In the genomic region with DNA sequence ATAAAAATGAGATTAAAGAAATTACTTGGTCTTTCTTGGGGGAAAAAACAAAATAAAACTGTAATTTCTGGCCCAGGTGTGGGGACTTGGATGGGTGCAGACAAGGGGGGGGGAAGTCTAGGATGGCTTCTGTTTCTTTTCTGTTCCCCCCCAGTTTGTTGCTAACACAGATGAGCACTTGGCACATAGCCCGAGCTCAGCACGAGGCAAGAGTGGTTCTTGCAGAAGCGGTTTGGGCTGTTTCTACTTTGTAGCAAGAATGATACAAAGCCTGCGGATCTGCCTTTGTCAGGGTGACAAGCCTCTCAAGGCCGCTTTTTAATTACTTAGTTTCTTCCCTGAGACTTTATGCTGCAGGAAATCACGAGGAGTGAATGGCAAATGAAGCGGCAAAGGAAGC, we compare ENCODE assay signal across 18 mouse cellular contexts. TPM values are rescaled to one million over a fixed set of nuclear protein-coding genes. Genes with fewer than 3 reads are reported as not detected.
DNase-seq lines count a peak whose midpoint lies in the region; TF ChIP-seq lines count a peak whose summit lies in the region.
"Had no signal": no experiment of that assay in that cellular context is flagged by ENCODE, and none has a peak within 500 bp of the region (broad histone marks: within the 10 kb centered on the region; RNA-seq: fewer than 3 reads in every experiment).

No protein-coding gene starts in this region.

- H3K27ac ChIP-seq in cerebellum, adult 2 months (ENCODE audit: insufficient read depth, low read length) = no peak overlapping the region
- H3K27ac ChIP-seq in thymus, adult 2 months (ENCODE audit: control insufficient read depth, insufficient read depth, low read length) = no peak overlapping the region
- H3K27ac ChIP-seq: embryonic facial prominence, embryonic 15.5 days; forebrain, embryonic 12.5 days; liver, embryonic 13.5 days had no signal

- H3K4me1 ChIP-seq in cerebellum, adult 2 months (ENCODE audit: control insufficient read depth, insufficient read depth, low read length) = no peaks in the 10 kb centered on the region
- H3K4me1 ChIP-seq in thymus, adult 2 months (replicated peaks; ENCODE audit: control insufficient read depth, insufficient read depth, low read length) = no peaks in the 10 kb centered on the region
- H3K4me1 ChIP-seq: embryonic facial prominence, embryonic 15.5 days; heart, embryonic 12.5 days; liver, embryonic 13.5 days had no signal

- peak; percentile 30 to 41 for DNase-seq in cerebellum, postnatal 14 days
- DNase-seq in cerebellum, adult 2 months = no peak
- peak; percentile 67 for DNase-seq in left cerebral cortex, postnatal 4 days
- no peak for DNase-seq in left cerebral cortex, adult 8-10 months (ENCODE audit: low spot score in 2 of 2)
- DNase-seq in right cerebral cortex, postnatal 4 days = peak; percentile 32
- no peak for DNase-seq in right cerebral cortex, adult 2 months (ENCODE audit: low spot score in 2 of 2)
- no peak for DNase-seq in lung, postnatal 36 days
- no peak for DNase-seq in thymus, adult 2 months
- DNase-seq: heart, postnatal 36 days; kidney, adult 9 months; kidney, postnatal 4 days; liver, embryonic 13.5 days had no signal

- no peaks in the 10 kb centered on the region; the same call in 1 of the 2 replicates for H3K27me3 ChIP-seq in cerebellum, adult 2 months (ENCODE audit: control insufficient read depth, insufficient read depth, low read length)
- no peaks in the 10 kb centered on the region for H3K27me3 ChIP-seq in thymus, adult 2 months (ENCODE audit: control insufficient read depth, insufficient read depth, low read length)
- H3K27me3 ChIP-seq: embryonic facial prominence, embryonic 15.5 days; forebrain, embryonic 12.5 days; heart, embryonic 12.5 days; liver, embryonic 13.5 days had no signal

- no peak overlapping the region for H3K4me3 ChIP-seq in cerebellum, adult 2 months (replicated peaks; ENCODE audit: insufficient read depth, low read depth, low read length)
- no peak overlapping the region for H3K4me3 ChIP-seq in thymus, adult 2 months (ENCODE audit: control insufficient read depth, insufficient read depth, low read length)
- H3K4me3 ChIP-seq: embryonic facial prominence, embryonic 15.5 days; forebrain, embryonic 12.5 days; heart, embryonic 12.5 days; liver, embryonic 13.5 days had no signal

- intact Hi-C loops in left cerebral cortex, postnatal 4 days (cut with DNase I) = no loop called here

- TF ChIP-seq POLR2A in cerebellum, adult 2 months (IDR thresholded peaks at IDR 0.05; ENCODE audit: borderline replicate concordance, insufficient read depth, low read length) = no peak
- TF ChIP-seq POLR2A in thymus, adult 2 months (IDR thresholded peaks at IDR 0.05; ENCODE audit: control insufficient read depth, extremely low read depth, insufficient read depth, low read length, poor library complexity) = no peak

- TF ChIP-seq CTCF in cerebellum, adult 2 months (IDR thresholded peaks at IDR 0.05; ENCODE audit: borderline replicate concordance, insufficient read depth, low read depth, low read length) = no peak
- TF ChIP-seq CTCF in thymus, adult 2 months (IDR thresholded peaks at IDR 0.05; ENCODE audit: borderline replicate concordance, control insufficient read depth, extremely low read depth, insufficient read depth, low read length, poor library complexity) = no peak

- H3K36me3 ChIP-seq in thymus, adult 2 months (ENCODE audit: control insufficient read depth, insufficient read depth, low read length) = no peaks in the 10 kb centered on the region
- H3K36me3 ChIP-seq: embryonic facial prominence, embryonic 15.5 days; forebrain, embryonic 12.5 days; heart, embryonic 12.5 days; liver, embryonic 13.5 days had no signal

- WGBS in cerebellum, adult 2 months = 10% methylated on average over 7 of the region's 7 CpGs
- 81% methylated on average over 7 of the region's 7 CpGs for WGBS in thymus, adult 2 months

RNA-seq across cellular contexts. Expression of gene Fyb2, which starts 43.4 kb away (rescaled TPM):
- polyA plus RNA-seq in cerebellum, adult 2 months (2012; rRNA removed) = 0.10 and 0.16 TPM in 2 replicates
- under 1 TPM; 0.50 to 0.74 TPM for total RNA-seq in left cerebral cortex, postnatal 4 days (2021)
- total RNA-seq in left cerebral cortex, adult 8-10 months (2022) = 1 to 10 TPM in 3 of 4 experiments, under 1 TPM in 1; 0.80 to 1.8 (median 1.0) TPM
- polyA plus RNA-seq in thymus, adult 2 months (2012; rRNA removed) = 0.54 and 0.70 TPM in 2 replicates
- total RNA-seq: heart, postnatal 36 days; megakaryocyte, adult 5-6 weeks had no signal
- polyA plus RNA-seq: heart, embryonic 12.5 days; inflammation-experienced regulatory T-cells, adult 6 months; neural tube, embryonic 11.5 days had no signal

Comparison
In these comparisons a context has a peak if more than half of its experiments do, and no peak if none do; other contexts are left out.
1. DNase-seq: peak in cerebellum, postnatal 14 days (2 of 2), left cerebral cortex, postnatal 4 days (single experiment) and right cerebral cortex, postnatal 4 days (single experiment); none in cerebellum, adult 2 months (0 of 2), left cerebral cortex, adult 8-10 months (0 of 2), right cerebral cortex, adult 2 months (0 of 2), lung, postnatal 36 days (single experiment) and thymus, adult 2 months (single experiment).